Mouse (Mus musculus): ENCODE results near the gene Slco3a1. TPM values are rescaled to one million over a fixed set of nuclear protein-coding genes. Genes with fewer than 3 reads are reported as not detected.
A peak's percentile ranks its signal among the peaks of the same experiment; 100 is the strongest.
"Not testable (repeated sequence)": the region's sequence is repeated elsewhere in the genome, so short reads cannot be mapped to it uniquely, and the experiment has no call there.

Gene Slco3a1
- total RNA-seq, 2 experiments from 2014 or later, result 3.5 to 3.8 TPM

DNA sequence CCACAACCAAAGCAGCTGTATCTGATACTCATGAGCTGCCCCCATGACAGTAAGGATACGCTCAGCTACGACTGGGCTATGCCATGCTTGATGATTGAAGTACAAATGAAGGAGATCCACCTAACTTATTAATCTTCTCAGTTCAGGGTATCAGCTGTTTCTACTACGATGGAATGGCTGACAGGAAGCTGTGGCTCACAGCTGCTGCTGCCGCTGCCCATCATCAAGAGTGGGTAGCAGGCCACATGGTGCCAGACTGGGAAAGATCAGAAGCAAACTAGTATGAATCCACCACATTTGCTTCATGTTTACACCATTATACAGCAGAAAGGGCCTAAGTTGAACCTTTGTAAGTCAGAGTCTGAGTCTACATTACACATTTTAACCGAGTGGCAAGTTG, 109.4 kb downstream of the Slco3a1 start:
- ATAC-seq (ENCODE audit: poor library complexity, severe bottlenecking), result no peak

DNA sequence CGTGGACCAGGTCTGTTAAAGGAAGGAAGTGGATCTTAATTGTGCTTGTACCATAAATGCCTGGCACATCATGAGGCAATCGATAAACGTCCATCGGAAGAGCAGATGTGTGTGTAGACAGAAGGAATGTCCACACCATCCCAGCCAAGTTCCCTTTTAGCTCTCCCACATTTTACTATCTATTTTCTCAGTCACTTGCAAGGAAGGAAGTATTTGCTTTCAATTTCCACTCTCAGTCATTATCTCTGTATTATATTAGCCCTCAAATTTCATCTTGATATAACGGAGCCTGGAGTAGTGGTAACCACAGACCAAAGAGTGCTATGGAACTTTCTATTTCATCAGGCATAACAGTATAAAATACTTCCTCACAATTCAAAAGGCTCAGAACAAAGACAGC, 112.2 kb downstream of the Slco3a1 start:
- peak; percentile 79 for ATAC-seq (ENCODE audit: poor library complexity, severe bottlenecking)

DNA sequence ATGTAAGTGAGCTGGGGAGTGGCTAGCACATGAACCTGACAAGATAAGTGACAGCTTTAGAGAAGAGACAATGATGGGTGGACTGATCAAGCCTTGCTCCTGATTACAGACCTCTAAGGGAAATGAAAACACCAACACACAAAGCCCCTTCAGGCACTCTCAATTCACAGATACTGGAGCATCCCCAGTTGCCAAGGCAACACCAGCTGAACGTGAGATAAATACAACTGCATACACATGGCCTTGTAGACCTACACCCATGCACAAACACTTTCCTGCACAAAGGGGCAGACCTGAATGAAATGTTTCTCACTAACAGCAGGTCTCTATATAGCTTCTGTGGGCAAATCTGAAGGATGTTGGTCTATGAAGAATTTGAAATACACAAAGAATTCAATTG, 117.0 kb downstream of the Slco3a1 start:
- ATAC-seq (ENCODE audit: poor library complexity, severe bottlenecking), result no peak

DNA sequence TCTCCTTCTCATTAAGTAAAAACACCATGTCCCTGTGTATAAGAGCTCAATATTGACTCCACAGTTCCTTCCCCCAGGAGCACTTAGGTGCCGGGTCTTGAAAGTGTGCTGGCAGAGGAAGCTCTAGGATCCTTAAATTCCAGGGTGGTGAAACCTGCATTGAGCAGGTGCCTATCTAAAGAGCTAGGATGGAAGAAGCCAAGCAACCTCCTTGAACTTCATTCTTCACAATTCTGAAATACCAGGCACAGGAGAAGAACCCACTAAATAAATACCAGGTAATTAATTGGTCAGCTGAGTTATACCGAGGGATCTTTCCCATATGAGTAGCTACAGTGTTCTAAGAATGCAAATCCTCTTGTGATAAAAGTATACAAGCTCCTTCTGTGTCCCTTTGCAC, 117.9 kb downstream of the Slco3a1 start:
- ATAC-seq (ENCODE audit: poor library complexity, severe bottlenecking), result no peak

DNA sequence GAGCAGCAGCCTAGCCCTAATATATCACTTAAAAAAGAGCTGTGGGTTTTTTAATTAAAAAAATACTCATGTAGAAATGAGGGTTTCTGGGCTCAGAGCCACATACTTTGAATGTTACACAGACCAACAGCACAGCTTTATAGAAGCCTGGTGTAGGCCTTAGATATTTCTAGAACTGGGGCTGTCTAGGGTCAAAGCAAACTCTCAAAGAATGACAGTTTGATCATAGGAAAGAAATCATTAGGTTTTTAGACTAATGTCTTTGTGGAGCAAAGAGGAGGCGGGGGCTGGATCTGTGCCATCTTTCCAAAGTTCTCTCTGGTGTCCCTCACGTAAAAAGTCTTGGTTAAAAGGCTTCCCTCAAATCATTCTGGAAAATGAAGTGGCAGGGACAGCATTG, 121.6 kb downstream of the Slco3a1 start:
- ATAC-seq (ENCODE audit: poor library complexity, severe bottlenecking), result no peak

DNA sequence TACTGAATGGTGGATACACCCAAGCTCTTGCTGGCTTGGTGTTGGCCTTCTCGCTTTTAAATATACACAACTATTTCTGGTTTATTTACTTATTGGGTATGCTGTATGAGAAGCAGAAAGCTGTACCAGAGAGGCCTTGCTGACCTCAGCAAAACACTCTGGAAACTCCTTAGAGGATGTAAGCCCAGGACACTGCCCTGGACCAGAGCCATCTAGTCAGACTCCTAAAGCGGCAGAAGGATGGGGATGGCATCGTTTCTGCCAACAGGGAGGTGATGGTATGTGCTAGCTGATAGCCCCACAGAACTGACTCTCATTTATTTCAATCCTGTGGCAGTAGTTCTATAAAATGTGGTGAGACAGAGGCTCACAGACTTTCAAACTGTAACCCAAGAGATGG, 125.3 kb downstream of the Slco3a1 start:
- ATAC-seq (ENCODE audit: poor library complexity, severe bottlenecking), result no peak

DNA sequence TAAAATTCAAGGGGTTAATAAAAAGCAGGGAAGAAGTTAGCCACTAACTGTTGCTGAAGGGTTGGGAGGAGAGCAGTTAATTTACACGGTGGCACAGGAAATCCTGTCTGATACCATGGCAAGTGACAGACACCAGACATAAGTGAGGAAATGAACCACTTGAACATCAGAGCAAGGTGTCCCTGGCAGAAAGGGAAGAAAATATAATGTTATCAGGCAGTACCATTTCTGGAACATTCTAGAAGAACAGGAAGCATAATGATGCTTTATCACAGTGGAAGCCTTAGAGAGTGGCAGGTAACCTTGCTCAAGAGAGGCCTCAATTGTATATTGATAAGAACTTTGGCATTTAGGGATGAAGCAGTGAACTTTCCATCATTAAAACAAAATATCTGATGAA, 127.4 kb downstream of the Slco3a1 start:
- ATAC-seq (ENCODE audit: poor library complexity, severe bottlenecking), result peak; percentile 29; the same call in 1 of the 2 replicates

DNA sequence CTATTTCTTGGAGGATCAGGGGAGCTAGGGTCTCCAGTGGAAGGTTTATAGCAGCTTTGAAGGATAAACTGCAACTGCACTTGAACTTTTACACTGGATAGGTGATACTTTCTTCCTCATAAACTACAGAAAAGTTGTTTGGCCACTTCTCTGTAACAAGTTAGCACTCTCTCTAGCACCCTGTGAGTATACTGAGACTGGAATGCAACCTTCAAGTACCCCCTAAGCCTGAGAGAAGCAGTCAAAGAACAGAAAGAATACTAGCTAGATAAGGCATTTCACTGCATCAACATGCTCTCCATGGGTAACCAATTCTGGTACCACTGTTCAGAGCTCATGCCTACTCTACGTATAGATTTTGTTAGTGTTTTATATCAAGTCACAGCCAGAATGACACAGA, 128.6 kb downstream of the Slco3a1 start:
- no peak for ATAC-seq (ENCODE audit: poor library complexity, severe bottlenecking)

DNA sequence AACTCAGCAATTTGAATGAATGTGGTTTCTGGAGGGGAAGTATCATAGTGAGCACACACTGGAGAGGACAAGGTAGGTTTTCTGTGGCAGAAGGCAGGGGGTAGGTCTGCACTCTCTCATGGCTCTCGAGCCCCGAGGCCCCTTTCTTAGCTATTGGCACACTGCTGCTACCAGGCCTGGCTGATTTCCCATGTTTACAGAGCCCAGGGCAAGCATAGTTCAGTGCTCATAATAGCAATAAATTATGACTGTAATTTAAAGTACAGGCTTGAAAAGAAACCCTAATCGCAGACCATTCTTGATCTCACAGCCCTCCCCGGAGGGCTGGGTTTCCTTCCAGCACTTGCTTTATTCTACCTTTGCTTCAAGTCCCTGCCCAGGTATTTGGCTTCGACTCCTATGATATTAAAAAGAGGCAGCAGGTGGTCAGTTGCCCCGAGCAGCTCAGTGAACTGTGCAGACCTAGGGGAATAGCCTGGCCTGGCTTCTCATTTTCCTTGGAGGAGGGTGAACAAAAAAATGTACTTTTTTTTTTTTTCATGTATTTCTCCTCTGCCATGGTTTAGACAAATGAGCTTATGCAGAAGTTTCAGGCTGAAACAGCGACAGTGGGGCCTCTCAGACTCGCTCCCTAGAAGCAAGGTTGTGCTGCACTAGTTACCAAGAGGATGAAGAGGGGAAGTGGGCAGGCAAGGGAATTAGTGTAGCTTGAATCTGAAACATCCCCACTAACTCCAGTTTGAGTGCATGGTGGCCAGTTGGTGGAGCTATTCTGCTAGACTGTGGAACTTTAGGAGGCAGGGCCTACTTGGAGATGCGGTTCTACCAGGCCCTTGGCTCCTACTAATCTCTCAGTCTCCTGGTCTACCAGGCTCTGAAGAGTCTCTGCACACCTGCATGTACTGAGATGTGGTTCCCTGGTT, 130.4 kb downstream of the Slco3a1 start:
- peak; percentile 61 for ATAC-seq (ENCODE audit: poor library complexity, severe bottlenecking)

DNA sequence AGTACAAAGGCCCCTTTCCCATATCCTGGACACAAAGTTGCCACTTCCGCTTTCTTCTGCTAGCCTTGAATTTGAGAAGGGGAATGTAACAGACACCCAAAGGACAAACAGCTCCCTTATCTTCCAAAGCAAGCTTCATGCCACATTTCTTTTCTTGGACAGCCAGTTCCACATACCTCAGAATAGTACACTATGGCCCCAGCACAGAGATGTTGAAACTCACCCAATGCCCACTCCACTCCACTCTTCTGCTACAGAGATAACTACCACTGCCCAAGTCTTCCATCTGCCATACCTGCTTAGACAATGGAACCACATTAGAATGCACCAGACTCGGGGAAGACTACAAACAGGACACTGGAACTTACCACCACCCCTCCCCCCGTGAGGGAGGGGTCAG, 131.3 kb downstream of the Slco3a1 start:
- ATAC-seq (ENCODE audit: poor library complexity, severe bottlenecking), result no peak

DNA sequence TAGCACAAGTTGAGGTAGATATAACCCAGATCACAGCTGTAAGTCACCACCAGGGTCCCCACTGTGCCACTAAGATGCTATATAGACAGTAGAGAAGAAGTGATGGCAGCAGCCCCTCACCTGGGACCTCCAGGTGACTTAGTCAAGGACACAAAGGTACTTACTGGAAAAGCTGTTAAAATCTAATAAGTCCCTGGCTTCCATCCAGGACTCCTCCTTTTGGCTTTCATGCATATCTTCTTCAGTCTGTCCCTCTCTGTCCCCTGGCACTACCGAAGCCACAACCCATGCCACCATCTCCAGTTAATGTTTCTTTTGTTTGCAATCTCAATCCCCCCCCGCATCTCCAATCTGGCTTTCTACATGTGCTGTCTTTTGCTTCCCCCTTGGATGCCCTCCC, 131.8 kb downstream of the Slco3a1 start:
- ATAC-seq (ENCODE audit: poor library complexity, severe bottlenecking), result no peak

DNA sequence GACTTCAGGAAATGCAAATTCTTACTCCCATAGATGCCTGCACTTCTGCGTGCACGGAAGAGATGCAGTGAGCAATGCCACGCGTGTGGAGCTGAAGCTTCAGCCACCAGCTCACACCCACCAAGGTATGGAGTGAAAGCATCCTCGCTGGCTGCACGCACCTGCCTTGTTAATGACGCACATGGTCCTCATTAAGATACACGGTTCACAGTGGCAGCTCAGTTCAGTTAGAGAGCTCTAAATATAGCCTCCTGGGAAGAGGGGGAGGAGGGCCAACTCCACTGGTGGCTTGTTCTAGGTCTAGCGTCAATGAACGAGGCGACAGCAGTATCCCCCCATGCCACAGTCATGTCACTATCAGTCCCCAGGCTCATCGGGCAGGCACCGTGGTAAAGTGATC, 132.6 kb downstream of the Slco3a1 start:
- no peak for ATAC-seq (ENCODE audit: poor library complexity, severe bottlenecking)

DNA sequence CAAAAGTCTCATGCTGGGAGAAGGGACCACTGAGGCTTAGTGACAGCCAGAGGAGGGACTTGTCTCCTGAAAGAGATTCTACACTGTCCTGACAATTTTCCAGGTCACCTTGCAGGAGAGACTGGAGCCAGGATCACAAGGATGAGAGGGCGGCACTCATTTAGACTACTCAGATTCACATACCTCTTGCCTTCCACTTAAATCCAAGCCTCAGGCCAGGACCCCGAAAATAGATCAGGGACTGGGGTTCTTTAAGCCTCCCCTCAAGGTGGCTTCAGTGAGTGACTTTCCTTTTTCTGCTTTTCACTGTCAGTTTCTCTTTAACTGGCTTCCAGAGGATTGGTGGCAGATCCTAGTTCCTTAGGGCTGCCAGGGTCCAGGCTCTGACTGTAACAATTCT, 133.0 kb downstream of the Slco3a1 start:
- ATAC-seq (ENCODE audit: poor library complexity, severe bottlenecking), result no peak

DNA sequence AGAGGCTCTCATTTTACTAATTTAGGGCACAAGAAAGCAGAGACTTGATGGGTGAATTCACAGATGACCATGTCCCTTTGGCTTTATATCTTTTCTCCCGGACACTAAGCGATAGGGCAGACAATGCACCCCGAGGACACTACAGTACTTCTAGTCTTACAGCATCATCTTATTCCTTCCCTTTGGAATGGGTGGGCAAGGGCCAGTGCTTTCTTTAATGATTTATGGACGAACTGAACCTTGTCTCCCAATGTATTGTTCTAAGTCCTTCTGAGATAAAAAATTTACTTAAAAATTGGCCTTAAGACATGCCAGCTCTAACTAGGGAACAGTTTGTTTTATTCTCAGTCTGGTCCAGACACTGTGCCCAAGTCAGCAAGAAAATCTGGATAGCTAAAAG, 134.9 kb downstream of the Slco3a1 start:
- no peak for ATAC-seq (ENCODE audit: poor library complexity, severe bottlenecking)

DNA sequence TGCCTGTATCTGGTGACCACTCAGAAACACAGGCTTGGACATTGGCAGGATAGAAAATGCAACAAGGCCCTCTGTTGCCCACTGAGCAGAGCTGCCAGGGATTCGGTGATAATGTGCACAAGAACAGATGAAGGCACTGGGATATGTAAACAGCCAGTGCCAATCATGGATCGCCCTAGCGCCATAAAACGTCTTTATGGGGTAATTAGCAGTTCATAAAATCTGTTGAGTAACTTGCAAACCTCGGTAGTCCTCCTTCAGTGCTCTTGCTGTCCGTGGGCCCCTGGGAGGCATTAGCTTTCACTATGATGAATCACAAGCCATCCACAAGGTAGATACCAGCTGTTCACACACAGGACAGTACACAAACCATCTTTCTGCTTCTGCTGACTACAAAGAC, 137.6 kb downstream of the Slco3a1 start:
- no peak for ATAC-seq (ENCODE audit: poor library complexity, severe bottlenecking)

DNA sequence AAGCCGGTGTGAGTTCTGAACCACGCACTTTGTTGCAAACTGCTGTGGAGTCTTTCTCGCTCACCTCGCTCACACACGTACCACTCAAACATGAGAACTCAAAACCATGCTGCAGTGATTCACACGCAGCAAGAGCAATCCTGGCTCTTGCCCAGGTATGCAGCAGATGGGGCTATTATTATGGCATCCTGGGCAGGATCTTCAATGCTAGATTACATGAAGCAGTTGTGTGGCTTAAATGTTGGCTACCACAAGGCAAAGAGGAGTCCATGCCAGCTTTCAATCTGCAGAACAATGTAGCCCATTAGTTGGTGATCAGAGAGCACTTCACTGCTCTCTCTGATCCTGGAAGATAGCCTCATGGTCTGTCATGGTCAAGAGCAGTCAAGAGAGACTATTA, 139.3 kb downstream of the Slco3a1 start:
- ATAC-seq (ENCODE audit: poor library complexity, severe bottlenecking), result no peak

DNA sequence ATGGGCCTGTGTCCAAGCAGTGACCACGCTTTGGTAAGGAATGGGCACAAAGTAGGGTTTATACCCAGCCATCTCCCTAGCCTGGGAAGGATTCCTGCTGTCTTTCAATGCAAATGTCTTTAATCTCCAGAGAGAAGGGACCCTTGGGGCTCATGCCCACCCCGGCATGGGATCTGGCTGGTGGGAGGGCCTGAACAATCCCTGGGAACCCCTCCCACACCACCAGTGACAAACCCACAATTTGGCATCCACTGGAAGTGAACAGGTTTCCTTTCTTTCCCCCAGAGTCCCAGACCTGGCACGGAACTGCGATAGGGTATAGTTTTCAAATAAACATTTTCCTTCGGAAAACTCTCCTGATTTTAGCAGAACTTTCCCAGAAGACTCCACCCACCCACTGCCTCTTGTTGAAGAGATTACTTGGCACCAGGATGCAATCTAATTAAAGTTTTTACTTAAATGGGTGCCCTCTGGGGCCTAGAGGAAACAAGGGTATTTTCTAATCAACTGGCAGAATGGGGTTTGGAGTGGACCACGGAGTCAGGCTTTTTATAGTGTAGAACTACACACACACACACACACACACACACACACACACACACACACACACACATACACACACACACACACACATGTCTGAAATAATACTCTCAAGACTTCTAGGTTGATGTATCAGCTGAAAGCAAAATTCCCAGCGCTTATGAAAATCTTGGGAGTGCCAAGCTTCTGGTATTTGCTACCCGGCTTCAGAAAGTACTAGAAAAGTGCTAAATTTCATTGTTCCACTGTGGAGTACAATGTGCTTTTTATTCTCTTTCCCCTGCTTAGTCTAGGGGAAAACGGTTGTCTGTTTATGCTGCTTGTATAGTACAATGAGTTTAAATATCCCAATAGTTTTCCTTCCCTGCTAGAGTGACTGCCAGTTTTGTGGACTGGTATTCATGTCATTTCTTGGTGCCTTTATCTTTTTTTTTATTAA, 140.6 kb downstream of the Slco3a1 start:
- no peak for ATAC-seq (ENCODE audit: poor library complexity, severe bottlenecking)

DNA sequence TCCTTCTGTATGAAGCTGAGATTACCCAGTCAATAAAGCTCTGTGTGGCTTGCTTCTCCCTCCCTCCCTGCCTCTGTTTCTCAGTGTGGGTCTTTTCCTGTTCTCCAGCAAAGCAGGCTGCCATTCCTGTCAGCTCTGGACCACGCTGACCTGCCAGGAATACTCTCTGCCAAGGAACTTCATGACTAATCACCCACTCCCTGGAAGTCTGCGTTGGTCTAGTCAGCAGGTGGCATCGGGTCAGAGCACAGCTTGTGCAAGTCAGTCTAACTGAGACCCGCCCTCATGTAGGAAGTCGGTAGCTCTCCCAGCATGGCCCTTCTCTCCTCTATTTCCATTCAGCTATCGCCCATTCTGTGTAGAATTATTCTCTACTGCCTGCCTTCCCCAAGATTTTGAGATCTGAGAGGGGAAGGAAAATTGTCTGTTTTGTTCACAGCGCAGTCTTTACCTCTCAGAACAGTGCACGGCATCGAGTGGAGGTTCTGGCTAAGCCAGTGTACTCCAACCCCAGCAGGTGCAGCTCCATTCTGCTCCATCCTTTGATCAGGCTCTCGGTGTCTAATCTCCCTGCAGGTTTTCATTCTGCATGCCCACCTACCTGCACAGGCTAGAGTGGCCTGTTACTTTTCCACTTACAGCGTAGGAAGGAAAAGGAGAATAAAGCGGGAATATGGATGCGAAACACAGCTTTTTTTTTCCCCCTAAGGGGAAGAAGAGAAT, 145.8 kb downstream of the Slco3a1 start:
- ATAC-seq (ENCODE audit: poor library complexity, severe bottlenecking), result no peak

DNA sequence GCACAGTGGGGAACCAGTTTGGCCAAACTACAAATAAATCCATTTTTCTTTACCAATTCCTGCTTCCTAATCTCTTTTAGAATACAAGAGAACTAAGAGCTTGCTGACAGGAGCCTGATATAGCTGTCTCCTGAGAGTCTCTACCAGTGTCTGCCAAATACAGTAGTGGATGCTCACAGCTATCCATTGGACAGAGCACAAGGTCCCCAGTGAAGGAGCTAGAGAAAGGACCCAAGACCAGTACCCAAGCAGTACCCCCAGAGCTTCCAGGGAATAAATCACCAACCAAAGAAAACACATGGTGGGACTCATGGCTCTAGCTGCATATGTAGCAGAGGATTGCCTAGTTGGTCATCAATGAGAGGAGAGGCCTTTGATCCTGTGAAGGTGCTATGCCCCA, 146.7 kb downstream of the Slco3a1 start:
- not testable (repeated sequence) for ATAC-seq (ENCODE audit: poor library complexity, severe bottlenecking)

DNA sequence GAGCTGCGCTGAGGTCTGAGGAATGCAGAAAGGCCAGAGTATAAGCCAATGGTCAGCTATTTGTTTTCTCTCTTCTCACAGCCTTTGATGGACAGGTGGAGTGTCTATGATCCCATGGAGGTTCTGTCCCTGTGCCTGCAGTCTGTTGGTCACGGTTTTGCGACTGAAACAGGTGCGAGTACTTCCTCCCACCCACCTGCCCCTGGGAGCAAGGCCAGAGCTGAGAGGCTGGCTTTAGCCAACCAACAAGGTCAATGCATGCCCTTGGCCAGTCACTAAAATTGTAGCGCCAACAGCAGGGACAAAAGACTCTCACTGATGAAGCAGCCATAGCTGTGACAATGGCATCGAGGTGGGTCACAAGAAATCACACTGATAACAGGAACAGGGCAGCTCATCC, 154.9 kb downstream of the Slco3a1 start:
- no peak for ATAC-seq (ENCODE audit: poor library complexity, severe bottlenecking)

DNA sequence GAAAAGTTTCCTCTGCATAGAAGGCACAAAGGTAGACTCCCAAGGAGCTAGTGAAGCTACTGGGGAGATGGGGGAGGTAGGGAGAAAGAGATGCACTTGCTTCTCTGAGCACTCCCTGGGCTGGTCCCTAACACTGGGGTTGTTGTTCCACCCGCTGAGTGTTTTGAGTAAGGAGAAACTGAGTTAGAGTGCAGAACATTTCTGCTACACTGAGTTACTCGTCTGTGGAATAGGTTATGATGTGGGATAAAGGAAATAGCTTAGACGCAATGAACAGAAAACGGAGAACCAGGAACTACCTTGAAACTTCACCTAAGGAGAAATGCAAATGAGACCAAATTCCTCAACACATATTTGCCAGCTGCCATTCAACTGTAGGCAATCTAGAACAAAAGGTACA, 155.4 kb downstream of the Slco3a1 start:
- no peak for ATAC-seq (ENCODE audit: poor library complexity, severe bottlenecking)
